Mouse (Mus musculus) midbrain, embryonic 15.5 days (tissue): ENCODE data around the gene Slc15a4. TPM values are rescaled to one million over a fixed set of nuclear protein-coding genes. Genes with fewer than 3 reads are reported as not detected.

ENCODE experiments used
- ATAC-seq: fragments of 200-750 bp; cut with Nextera tagmentation; replicated peaks from 2 replicates; pipeline ENCODE4 v1.8.0; 2017; ENCODE audit warnings: moderate TSS enrichment
- H3K27ac ChIP-seq: fragments of 300-500 bp; sonication (generic); 2 replicates; pipeline ENCODE4 v1.5.1; 2015; ENCODE audit warnings: mild to moderate bottlenecking, inconsistent platforms
- H3K27me3 ChIP-seq: fragments of 300-500 bp; sonication (generic); replicated peaks from 2 replicates; pipeline ENCODE4 v1.6.1; 2015; ENCODE audit warnings: inconsistent platforms
- H3K36me3 ChIP-seq: fragments of 300-500 bp; sonication (generic); replicated peaks from 2 replicates; pipeline ENCODE4 v1.6.1; 2015; ENCODE audit warnings: inconsistent platforms
- H3K4me1 ChIP-seq: fragments of 300-500 bp; sonication (generic); 2 replicates; pipeline ENCODE4 v1.6.1; 2015; ENCODE audit warnings: inconsistent platforms
- H3K4me2 ChIP-seq: fragments of 300-500 bp; sonication (generic); 2 replicates; pipeline ENCODE4 v1.6.1; 2015; ENCODE audit warnings: inconsistent platforms, mild to moderate bottlenecking, moderate library complexity
- H3K4me3 ChIP-seq: fragments of 300-500 bp; sonication (generic); 2 replicates; pipeline ENCODE4 v1.5.1; 2015; ENCODE audit warnings: mild to moderate bottlenecking, inconsistent platforms
- H3K9ac ChIP-seq: fragments of 300-500 bp; sonication (generic); 2 replicates; pipeline ENCODE4 v1.6.1; 2015; ENCODE audit warnings: mild to moderate bottlenecking, inconsistent platforms
- H3K9me3 ChIP-seq: fragments of 300-500 bp; sonication (generic); 2 replicates; pipeline ENCODE4 v1.6.1; 2016; ENCODE audit warnings: inconsistent platforms
- whole genome bisulfite sequencing: fragments of 180-500 bp; shearing (Covaris S2); methylation state at CpG from one replicate; pipeline ENCODE4 v1.1.7; 2015; ENCODE audit warnings: mixed read lengths; 5-methylcytosine and 5-hydroxymethylcytosine counted together
- polyA plus RNA-seq: library from polyadenylated mRNA; unstranded; fragments of >200 nt; fragmentation: Nextera tagmentation; extraction: Ambion mirVana; gene quantifications from 2 replicates; pipeline ENCODE4 v1.2.1, GENCODE M21; 2015

Gene Slc15a4
- polyA plus RNA-seq, 1 experiment from 2014 or later: 30.6 TPM

DNA sequence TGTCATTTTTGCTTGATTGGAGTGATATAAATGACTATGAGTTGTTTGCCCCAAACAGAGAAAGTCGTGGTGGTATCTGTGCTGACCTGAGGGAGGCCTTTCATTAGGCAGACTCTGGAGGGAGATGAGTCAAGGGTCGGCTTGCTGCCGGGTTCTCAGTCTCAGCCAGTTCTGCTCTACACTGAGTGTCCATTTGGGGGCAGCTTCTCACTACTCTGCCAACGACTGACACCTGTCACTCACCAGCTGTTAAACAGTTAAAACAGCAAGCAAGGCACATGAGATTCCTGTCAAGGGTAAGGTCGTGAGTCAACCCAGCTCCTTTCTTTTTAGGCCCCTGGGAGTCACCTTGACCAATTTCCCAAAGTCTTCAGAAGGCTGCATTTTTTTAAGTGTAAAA is 40.3 kb downstream of the Slc15a4 start:
- Histone ChIP-seq H3K9ac (no peak overlapping the region), H3K4me1 (no peaks in the 10 kb centered on the region), H3K27ac (no peak overlapping the region), H3K27me3 (no peaks in the 10 kb centered on the region), H3K4me2 (no peak overlapping the region), H3K9me3 (no peaks in the 10 kb centered on the region), H3K36me3 (peaks cover 30% of the 10 kb centered on the region; the same call in 1 of the 2 replicates), H3K4me3 (no peak overlapping the region)
- 64% methylated on average over 5 of the region's 5 CpGs for WGBS
- no peak for ATAC-seq

DNA sequence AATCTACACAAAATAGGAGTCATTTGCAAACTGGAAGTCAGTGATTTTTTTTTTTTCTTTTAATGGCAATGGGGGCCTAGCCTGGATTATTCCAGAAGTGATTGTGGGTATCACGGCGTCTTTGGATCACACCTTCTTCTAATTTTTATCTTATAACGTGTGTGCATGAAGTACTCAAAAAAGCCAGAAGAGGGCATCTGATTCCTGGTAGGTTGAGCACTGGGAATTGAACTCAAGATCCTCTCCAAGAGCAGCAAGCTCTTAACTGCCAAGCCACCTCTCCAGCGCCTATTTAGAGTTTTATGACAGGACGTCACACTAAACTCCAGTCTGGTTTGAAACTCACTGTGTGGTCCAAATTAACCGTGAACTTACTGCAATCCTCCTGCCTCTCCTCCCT is 44.8 kb downstream of the Slc15a4 start:
- Histone ChIP-seq H3K9me3 (no peaks in the 10 kb centered on the region), H3K27ac (no peak overlapping the region), H3K4me3 (no peak overlapping the region), H3K4me1 (no peaks in the 10 kb centered on the region), H3K4me2 (no peak overlapping the region), H3K9ac (no peak overlapping the region), H3K36me3 (0 out of 2 replicates have a peak, but pooled peaks cover 3% of the 10 kb centered on the region), H3K27me3 (no peaks in the 10 kb centered on the region)
- 77% methylated on average over 6 of the region's 6 CpGs for WGBS
- no peak for ATAC-seq

DNA sequence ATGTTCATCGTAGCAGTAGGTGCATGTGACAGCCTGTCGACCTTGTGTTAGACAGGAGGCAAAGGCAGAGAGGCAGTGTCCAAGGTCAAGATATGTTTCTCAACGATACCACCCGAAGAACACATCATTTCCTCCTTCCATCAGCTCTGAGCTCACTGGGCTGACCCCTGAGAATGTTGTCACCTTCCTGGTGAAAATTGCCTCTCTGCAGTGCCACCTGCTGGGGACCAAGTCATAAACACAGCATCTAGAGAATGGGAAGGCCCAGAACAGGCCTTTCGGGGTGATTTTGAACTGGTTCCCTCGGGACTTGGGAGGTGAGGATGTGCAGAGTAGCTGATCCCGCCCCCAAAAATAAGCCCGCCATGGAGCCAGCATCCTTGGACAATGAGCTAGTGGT is 49.0 kb downstream of the Slc15a4 start:
- no peak overlapping the region for H3K9ac ChIP-seq
- no peaks in the 10 kb centered on the region for H3K36me3 ChIP-seq
- H3K27me3 ChIP-seq: no peaks in the 10 kb centered on the region
- no peak overlapping the region for H3K27ac ChIP-seq
- H3K9me3 ChIP-seq: no peaks in the 10 kb centered on the region
- WGBS: 87% methylated on average over 8 of the region's 8 CpGs
- no peak for ATAC-seq
- no peak overlapping the region for H3K4me2 ChIP-seq
- no peak overlapping the region for H3K4me3 ChIP-seq
- no peaks in the 10 kb centered on the region for H3K4me1 ChIP-seq

DNA sequence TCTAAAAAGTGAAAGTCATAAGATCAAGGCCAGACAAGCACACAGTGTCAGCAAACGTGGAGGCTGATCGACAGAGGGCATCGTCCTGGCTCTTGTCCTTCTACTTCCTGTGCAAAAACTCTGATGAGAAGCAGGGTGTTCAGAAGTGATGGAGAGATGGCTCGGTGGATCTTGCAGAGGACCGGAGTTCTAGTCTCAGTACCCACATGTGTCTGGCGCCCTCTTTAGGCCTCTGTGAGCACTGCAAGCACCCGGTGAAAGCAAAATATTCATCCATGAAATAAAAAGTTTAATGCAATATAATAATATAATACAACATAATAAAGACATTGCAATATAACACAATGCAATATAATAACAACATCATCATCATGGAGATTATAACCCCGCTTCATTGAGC is 55.3 kb downstream of the Slc15a4 start:
- ATAC-seq: no peak
- WGBS: 53% methylated on average over 8 of the region's 8 CpGs

DNA sequence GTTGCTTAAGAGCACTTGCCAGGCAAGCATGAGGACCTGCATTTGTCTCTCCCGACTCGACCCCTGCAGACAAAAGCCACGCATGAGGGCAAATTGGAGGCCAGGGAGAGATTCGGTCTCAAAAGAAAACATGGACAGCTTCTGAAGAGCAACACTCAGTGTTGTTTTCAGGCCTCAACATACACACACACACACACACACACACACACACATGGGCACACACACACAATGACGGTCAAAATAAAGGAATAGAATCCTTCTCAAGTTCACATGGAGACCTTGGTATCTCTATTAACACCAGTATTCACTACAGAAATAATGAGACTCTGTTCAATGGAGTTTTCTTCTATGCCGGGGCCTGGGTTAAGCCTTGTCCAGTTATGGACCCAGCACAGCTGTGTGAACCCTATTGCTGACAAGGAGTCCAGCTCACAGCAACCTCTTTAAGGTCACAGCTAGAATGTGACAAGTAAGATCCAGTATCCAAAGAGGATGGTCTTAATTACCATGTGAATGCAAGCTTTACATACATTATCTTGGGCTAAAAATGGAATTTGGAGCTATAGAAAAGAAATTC is 65.4 kb downstream of the Slc15a4 start:
- no peaks in the 10 kb centered on the region for H3K9me3 ChIP-seq
- H3K4me2 ChIP-seq: no peak overlapping the region
- H3K36me3 ChIP-seq: no peaks in the 10 kb centered on the region
- H3K27me3 ChIP-seq: no peaks in the 10 kb centered on the region
- no peak overlapping the region for H3K27ac ChIP-seq
- 22% methylated on average over 6 of the region's 6 CpGs for WGBS
- no peak for ATAC-seq
- no peaks in the 10 kb centered on the region for H3K4me1 ChIP-seq
- H3K4me3 ChIP-seq: no peak overlapping the region
- H3K9ac ChIP-seq: no peak overlapping the region

More for the DNA sequence above, 55.3 kb downstream of the Slc15a4 start:
- Histone ChIP-seq H3K9ac (no peak overlapping the region), H3K4me1 (no peaks in the 10 kb centered on the region), H3K4me2 (no peak overlapping the region), H3K27me3 (no peaks in the 10 kb centered on the region), H3K27ac (no peak overlapping the region), H3K9me3 (no peaks in the 10 kb centered on the region), H3K4me3 (no peak overlapping the region), H3K36me3 (no peaks in the 10 kb centered on the region)

DNA sequence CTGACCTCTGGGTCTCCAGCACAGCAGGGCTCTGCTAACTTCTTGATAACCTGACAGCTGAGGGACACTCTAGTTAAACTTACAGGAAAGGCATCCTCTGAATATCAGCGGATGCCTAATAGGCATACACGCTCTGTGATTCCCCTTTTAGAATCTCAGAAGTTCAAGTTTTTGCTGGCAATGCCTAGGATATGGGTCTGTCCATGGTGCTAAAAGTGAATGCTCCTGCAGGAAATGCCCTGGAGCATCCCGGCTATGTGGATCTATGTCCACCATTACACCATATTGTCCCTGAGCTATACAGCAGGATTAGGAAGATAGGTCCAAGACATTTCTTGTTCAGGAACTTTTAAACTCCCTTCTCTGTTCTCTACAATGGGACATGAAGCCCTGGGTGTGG is 71.6 kb downstream of the Slc15a4 start:
- no peak overlapping the region for H3K4me3 ChIP-seq
- no peaks in the 10 kb centered on the region for H3K4me1 ChIP-seq
- no peak overlapping the region for H3K27ac ChIP-seq
- no peaks in the 10 kb centered on the region for H3K36me3 ChIP-seq
- H3K27me3 ChIP-seq: no peaks in the 10 kb centered on the region
- H3K4me2 ChIP-seq: no peak overlapping the region
- no peak for ATAC-seq
- 85% methylated on average over 3 of the region's 3 CpGs for WGBS
- no peaks in the 10 kb centered on the region for H3K9me3 ChIP-seq
- no peak overlapping the region for H3K9ac ChIP-seq

DNA sequence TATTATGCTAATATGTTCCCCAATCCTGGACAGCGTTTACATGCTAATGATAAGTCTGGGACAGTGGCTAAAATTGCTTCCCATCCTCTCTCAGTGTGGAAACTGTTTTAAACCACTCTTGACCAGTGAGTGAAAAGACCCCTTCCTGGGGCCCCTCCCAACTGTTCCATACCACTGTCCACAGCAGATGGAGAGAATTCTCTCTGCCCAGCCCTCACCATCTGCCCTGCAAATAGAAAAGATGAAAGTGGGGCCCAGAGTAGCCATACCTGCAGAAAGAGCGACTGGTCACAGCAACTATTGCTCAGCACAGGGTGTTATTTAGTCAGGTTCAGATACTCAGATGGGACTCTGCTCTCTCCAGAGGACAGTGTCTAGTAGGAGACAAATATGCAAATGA is 84.6 kb downstream of the Slc15a4 start:
- no peak for ATAC-seq
- H3K9me3 ChIP-seq: no peaks in the 10 kb centered on the region
- H3K27me3 ChIP-seq: no peaks in the 10 kb centered on the region
- H3K9ac ChIP-seq: no peak overlapping the region
- no peak overlapping the region for H3K27ac ChIP-seq
- no peak overlapping the region for H3K4me2 ChIP-seq
- no peaks in the 10 kb centered on the region for H3K36me3 ChIP-seq
- H3K4me1 ChIP-seq: no peaks in the 10 kb centered on the region
- 80% methylated on average over 2 of the region's 2 CpGs for WGBS
- no peak overlapping the region for H3K4me3 ChIP-seq

DNA sequence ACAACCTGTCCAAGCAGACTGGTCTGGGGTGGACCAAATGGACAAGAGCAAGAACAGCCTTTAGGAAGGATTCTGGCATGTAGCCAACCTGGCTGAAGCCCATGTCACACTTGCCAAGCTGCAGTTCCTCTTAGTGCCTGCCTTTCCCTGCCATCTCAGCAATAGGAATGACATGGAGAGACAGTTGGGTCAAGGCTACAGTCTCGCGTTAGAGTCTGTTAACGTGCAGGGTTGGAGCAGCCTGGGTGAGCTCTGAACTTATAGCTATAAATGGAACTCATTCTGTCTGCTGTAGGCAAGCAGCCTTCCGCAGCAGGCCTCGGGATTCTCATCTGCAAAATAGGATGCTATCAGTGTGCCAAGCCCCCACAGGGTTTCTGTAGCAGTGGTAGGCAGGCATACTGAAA is 86.1 kb downstream of the Slc15a4 start:
- Histone ChIP-seq H3K36me3 (no peaks in the 10 kb centered on the region), H3K27me3 (no peaks in the 10 kb centered on the region), H3K4me1 (no peaks in the 10 kb centered on the region), H3K9ac (no peak overlapping the region), H3K4me2 (no peak overlapping the region), H3K27ac (no peak overlapping the region), H3K9me3 (no peaks in the 10 kb centered on the region), H3K4me3 (no peak overlapping the region)
- ATAC-seq: no peak
- WGBS: 85% methylated on average over 5 of the region's 5 CpGs

Other genes starting within 250 kb of the Slc15a4 start
- 0.89 and 2.2 TPM in 2 replicates for gene Glt1d1, start 635 bp downstream of the Slc15a4 start, polyA plus RNA-seq